Mouse (Mus musculus): ENCODE results near the gene Syne3.

The Syne3 gene

GRCm38 (mm10) chr12:105009370-105010212, at the start of gene Syne3:
Syne3 (minus strand) TSS chr12:105009809.
- DNase-seq (ENCODE audit: low read depth, low spot score): no peak

GRCm38 (mm10) chr12:105055308-105055707, 45.7 kb upstream of the Syne3 start:
- DNase-seq (ENCODE audit: low read depth, low spot score): no peak

DNA sequence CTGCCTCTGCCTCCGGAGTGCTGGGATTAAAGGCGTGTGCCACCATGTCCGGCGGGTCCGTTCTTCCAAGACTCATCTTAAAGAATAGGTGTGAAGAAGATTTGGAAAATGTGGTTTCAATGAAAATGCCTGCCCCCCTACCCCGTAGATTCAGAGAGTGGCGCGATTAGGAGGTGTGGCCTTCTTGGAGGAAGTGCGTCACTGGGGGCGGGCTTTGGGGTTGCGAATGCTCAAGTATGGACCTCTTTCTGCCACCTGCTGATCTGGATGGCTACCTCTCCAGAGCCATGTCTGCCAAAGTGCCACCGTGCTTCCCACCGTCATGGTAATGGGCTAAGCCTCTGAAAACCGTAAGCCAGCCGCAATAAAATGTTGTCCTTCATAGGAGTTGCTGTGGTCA, 44.4 kb upstream of the Syne3 start:
- peak; percentile 78 for DNase-seq (ENCODE audit: low read depth, low spot score)

DNA sequence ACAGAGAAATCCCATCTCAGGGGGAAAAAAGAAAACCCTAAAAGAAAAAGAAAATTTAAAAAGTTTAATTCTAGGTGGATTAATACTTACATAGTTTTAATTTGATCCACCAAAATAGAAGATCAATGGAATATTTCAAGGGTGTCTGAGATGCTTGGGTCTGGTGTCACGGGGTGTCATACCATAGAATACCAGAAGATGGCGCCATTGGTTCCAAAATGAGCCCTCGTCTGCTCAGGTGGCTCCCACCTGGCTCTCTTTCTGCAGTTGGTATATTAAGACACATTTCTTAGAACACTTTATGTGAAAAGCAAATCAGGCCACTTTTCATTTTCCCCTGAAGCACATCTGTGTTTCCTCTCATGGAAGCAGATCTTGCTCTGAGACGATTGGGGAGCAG, 41.3 kb upstream of the Syne3 start:
- peak; percentile 61 for DNase-seq (ENCODE audit: low read depth, low spot score)

DNA sequence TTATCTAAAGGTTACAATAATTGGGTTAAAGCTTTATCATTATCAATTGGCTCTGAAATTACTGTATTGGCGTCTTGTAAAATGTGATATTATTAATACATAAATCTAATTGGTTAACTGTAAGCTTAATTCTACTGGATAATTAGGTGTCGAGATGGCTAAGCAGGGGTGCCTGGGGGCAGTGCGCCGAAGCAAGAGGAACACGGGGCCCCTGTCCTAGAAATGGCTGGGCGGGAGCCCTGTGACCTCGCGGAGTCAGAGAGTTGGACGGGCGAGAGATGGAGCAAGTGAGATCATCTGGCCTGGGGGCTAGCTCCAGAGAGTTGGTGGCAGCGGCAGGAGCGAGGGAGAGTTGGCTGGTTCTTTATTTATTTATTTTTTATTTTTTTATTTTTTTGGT, 40.2 kb upstream of the Syne3 start:
- DNase-seq (ENCODE audit: low read depth, low spot score): no peak

DNA sequence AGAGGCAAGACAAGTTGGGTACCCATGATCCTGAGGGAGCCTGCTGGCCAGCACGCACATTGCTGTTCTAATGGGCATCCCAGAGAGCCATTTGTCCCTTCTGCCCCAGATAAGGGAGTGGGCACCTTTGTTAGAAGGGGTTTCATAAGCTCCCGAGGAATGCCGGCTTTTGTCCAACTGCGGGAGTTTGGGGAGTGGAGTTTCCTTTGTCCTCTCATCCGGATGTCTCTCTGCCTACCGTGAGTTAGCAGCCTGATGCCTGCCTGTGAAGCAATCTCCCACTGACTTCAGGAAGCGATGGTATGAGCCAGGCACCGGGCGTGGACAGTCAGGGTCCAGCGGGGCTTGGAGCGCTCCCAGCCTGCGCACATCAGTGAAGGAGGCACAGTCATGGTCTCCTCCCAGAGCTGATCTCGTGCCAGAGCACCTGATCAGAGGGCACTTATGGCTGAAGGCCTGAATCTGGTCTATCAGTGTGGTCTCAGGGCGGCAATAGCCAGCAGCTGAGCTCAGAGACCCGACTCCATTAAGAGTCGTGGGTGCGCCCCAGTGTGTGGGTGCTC, 38.8 kb upstream of the Syne3 start:
- DNase-seq (ENCODE audit: low read depth, low spot score): no peak

GRCm38 (mm10) chr12:105044775-105045174, 35.2 kb upstream of the Syne3 start:
- no peak for DNase-seq (ENCODE audit: low read depth, low spot score)

- no peak for DNase-seq (ENCODE audit: low read depth, low spot score)
Observed at GRCm38 (mm10) chr12:105043081-105043480, 33.5 kb upstream of the Syne3 start.

DNA sequence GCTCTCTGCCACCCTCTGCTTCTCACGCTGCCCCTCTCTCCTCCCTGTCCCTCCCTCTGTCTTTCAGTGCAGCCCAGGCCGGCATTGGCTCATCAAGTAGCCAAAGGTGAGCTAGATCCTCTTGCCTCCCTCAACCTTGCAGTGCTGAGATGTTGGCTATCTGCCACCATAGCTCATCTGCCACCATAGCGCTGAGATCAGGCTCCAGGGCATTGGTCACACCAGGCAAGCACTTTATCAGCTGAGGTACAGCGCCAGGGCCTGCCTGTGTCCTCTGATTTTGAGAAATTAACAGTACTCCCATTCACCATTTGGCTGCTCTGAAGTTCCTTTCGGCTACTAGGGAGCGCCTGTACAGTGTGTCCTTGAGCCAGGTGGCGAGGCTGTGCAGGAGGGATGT, 31.3 kb upstream of the Syne3 start:
- no peak for DNase-seq (ENCODE audit: low read depth, low spot score)

GRCm38 (mm10) chr12:105039578-105040289, 30.1 kb upstream of the Syne3 start:
- no peak for DNase-seq (ENCODE audit: low read depth, low spot score)

DNA sequence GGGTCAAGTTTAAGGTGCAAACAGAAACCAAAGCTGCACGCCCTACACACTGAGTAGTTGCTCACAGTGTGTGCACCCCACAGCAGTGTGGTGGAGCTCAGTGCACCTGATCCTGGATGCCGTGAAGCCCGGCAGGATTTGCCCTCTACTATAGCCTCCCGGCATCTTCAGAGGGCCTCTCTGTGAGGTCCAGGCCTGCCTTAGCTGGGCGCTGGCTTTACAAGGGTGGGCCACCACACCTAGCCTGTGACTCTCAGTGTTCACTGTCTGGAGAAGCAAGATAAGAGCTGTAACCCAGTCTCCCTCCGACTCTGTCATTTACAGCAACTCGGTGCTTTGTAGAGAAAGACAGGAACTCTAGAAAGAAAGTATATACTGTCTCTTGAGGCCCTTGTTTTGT, 29.3 kb upstream of the Syne3 start:
- DNase-seq (ENCODE audit: low read depth, low spot score): no peak

GRCm38 (mm10) chr12:105038211-105038610, 28.6 kb upstream of the Syne3 start:
- DNase-seq (ENCODE audit: low read depth, low spot score): no peak

DNA sequence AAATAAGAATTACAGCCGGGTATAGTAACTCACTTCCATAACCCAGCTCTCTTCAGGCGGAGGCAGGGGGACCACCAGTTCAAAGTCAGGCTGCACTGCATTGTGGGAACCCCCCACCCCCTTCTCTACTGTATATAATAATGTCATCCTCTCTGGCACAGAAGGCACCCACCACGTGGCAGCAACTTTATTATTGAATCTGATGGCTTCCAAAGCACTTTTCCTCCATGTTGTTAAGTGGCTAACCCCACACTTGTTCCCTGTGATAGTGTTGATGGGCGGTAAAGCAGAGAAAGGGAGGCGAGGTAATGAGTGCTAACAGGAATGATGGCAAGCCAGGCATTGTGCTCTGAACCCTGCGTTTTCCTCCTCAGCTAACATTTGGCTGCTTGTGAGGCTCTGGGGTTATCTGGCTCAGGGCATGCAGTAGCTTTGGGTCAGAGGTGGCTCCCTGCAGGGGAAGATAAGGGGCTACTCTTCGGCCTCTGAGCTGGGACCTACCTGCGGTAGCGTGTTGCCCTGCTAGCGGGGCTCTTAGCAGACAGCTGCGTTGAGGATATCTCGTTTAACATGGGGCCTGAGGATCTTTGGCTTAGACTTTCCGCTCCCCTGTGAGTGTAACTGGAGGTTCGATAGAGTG, 24.6 kb upstream of the Syne3 start:
- no peak for DNase-seq (ENCODE audit: low read depth, low spot score)

- no peak for DNase-seq (ENCODE audit: low read depth, low spot score)
Observed at GRCm38 (mm10) chr12:105032832-105033775, 23.5 kb upstream of the Syne3 start.

DNA sequence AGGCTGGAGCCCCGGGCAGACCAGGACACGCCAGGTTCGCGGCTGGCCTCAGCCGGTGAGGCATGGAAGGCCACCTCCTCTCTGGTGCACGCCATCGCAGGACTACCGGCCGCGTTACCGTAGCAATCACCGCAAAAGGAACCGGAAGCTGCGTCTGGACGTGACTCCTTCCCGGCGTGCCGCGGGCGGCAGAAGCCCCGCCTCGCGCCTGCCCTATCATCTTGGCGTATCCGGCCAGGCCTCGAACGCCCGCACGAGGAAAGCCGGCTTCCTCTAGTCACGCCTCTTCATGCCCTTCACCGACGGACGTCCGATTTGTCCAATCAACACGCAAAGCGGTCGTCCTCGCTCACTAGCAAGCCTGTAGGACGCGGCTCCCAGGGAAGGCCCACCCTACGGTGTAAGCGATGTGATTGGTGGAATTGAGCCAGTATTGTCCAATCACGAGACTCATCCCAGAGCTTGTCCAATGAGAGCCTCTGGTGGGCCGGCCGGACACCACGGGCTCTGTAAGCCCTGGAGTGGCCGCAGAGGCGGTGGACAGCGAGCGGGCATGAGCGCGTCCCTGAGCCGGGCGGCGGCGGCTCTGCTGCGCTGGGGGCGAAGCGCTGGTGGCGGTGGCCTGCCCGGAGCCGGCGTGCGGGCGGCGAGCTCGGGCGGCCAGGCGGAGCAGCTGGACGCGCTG, 22.7 kb upstream of the Syne3 start, which contains the start of gene Glrx5:
Glrx5 (plus strand) TSS at position 542 of the 685 bp plus-strand sequence.
- peak; percentile 100 for DNase-seq (ENCODE audit: low read depth, low spot score)

GRCm38 (mm10) chr12:105031081-105032058, 21.8 kb upstream of the Syne3 start:
- no peak for DNase-seq (ENCODE audit: low read depth, low spot score)

GRCm38 (mm10) chr12:105029890-105030289, 20.3 kb upstream of the Syne3 start:
- DNase-seq (ENCODE audit: low read depth, low spot score): no peak

- peak; percentile 93 for DNase-seq (ENCODE audit: low read depth, low spot score)
Observed at GRCm38 (mm10) chr12:105027323-105027991, 17.8 kb upstream of the Syne3 start.
